Mouse (Mus musculus): ENCODE measurements around the gene AB124611. TPM values are rescaled to one million over a fixed set of nuclear protein-coding genes. Genes with fewer than 3 reads are reported as not detected.

The AB124611 gene
- polyA plus RNA-seq (2017; shearing (Covaris generic)) = 10 to 100 TPM; 31.3 to 48.0 TPM

DNA sequence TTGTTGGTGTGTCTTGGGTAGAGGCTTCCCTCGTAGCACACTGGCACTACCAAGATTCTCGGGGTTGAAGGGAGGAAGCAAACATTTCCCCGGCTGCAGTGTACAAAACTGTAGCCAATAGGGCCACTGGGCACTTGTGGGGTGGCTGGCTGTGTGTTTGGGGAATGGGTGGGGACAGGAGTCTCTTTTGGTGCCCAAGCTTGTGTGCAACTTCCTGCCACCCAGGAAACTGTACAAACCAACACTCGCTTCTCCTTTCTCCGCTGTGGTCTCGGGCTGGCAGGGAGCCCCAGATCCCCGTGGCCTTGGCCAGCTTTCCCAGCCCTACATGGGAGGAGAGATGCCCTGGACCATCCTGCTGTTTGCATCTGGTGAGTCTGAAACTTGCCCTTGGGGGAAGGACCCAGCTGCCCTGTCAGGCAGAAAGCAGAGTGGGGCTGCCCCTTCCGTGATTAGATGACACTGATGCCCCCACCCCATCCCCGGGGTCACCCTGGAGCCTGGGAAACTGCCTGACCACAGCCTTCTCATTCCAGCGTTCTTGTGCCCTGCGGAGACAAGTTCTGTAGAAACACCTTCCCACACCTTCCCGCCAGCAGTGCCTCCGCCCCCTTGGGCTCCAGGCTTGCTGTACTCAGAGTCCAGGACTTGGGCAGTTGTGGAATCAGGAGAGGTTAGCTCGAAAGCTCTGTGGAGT lies at the start of gene AB124611:
TSS of gene AB124611 (plus strand) at position 240 of the 697 bp plus-strand sequence.

DNA sequence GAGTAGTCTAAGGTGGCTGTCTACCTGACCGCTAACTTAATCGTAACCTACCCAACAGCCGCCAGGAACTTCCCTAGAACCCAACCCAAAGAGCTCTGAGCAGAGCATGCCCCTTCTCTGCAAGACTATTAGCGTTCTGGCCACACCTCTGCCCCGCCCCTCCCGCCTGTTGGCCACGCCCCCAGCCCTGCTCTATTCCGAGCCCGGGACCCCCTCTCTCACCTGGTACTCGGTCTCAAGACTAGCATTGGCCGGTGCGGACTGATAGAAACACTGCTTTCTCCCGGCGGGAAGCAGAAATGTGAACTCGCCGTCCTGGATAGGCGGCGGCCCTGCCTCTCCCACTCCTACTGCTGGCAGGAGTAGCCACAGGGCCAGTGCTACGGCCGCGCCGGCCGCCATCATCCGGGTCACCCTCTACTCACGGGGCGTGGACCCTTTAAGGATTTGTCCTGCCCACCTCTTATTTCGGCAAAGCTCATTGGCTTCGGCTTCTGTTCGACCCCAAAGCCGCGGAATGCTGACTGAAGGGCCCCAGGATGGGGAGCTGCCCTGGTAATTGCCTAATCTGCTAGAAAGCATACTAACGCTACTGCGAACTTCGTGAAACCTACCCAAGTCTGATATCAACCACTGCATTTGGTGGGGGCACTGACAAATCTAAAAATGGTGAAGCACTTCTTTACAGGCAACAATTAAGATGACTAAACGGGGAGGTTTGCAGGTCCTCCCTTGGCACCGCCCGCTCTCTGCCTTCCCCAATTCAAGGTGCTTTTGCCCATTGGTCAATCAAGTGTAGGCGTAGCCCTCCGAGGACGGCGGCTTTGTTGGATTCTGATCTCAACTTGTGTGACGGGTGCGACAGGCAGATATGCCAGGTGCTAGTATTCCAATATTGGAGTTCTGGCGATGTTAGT lies 15.9 kb upstream of the AB124611 start, which contains the start of gene Tmed1:
TSS of gene Tmed1 (minus strand) at position 481 of the 917 bp plus-strand sequence.

GRCm38 (mm10) chr9:21546789-21547074 lies 20.8 kb downstream of the AB124611 start, which contains the start of gene Carm1:
Gene Carm1 (plus strand): TSS chr9:21546894.

GRCm38 (mm10) chr9:21592703-21593121 lies 66.7 kb downstream of the AB124611 start, which contains the start of the genes Timm29 and Yipf2:
Gene Timm29 (plus strand): TSS chr9:21592722.
Gene Yipf2 (minus strand): TSS chr9:21592828.

Other genes with a start within 250 kb of the AB124611 start
- 10 to 100 TPM; 26.5 to 29.8 TPM for gene Kri1, start 238.2 kb upstream of the AB124611 start, polyA plus RNA-seq (2017; shearing (Covaris generic))
- 100 to 1,000 TPM in 1 of 2 experiments, 10 to 100 TPM in 1; 93.1 to 135 TPM for gene Cdkn2d, start 234.8 kb upstream of the AB124611 start, polyA plus RNA-seq (2017; shearing (Covaris generic))
- 1 to 10 TPM; 2.3 to 3.0 TPM for gene Ap1m2, start 213.8 kb upstream of the AB124611 start, polyA plus RNA-seq (2017; shearing (Covaris generic))
- 100 to 1,000 TPM; 391 to 483 TPM for gene Slc44a2, start 205.5 kb upstream of the AB124611 start, polyA plus RNA-seq (2017; shearing (Covaris generic))
- 10 to 100 TPM; 50.0 to 61.5 TPM for gene Ilf3, start 158.3 kb upstream of the AB124611 start, polyA plus RNA-seq (2017; shearing (Covaris generic))
- 10 to 100 TPM; 29.5 to 32.0 TPM for gene Qtrt1, start 114.3 kb upstream of the AB124611 start, polyA plus RNA-seq (2017; shearing (Covaris generic))
- 100 to 1,000 TPM; 196 to 272 TPM for gene Dnm2, start 101.3 kb upstream of the AB124611 start, polyA plus RNA-seq (2017; shearing (Covaris generic))
- 1 to 10 TPM; 6.2 to 8.7 TPM for gene Tmed1, start 15.9 kb upstream of the AB124611 start, polyA plus RNA-seq (2017; shearing (Covaris generic))
- gene Carm1, start 20.7 kb downstream of the AB124611 start, polyA plus RNA-seq (2017; shearing (Covaris generic)) = 10 to 100 TPM; 47.1 to 59.5 TPM
- 10 to 100 TPM; 35.9 to 36.3 TPM for gene Timm29, start 66.5 kb downstream of the AB124611 start, polyA plus RNA-seq (2017; shearing (Covaris generic))
- gene Yipf2, start 66.7 kb downstream of the AB124611 start, polyA plus RNA-seq (2017; shearing (Covaris generic)) = 10 to 100 TPM; 24.5 to 25.7 TPM
- gene Smarca4, start 90.0 kb downstream of the AB124611 start, polyA plus RNA-seq (2017; shearing (Covaris generic)) = 10 to 100 TPM; 60.5 to 61.5 TPM
- gene Ldlr, start 197.3 kb downstream of the AB124611 start, polyA plus RNA-seq (2017; shearing (Covaris generic)) = 10 to 100 TPM; 20.3 to 29.5 TPM
- 1 to 10 TPM; 2.8 to 3.7 TPM for gene Spc24, start 234.1 kb downstream of the AB124611 start, polyA plus RNA-seq (2017; shearing (Covaris generic))